Mouse (Mus musculus): ENCODE measurements around the gene Ccdc169. TPM values are rescaled to one million over a fixed set of nuclear protein-coding genes. Genes with fewer than 3 reads are reported as not detected.

Gene Ccdc169
- polyA plus RNA-seq, 1 experiment from 2014 or later: 0.09 TPM

- ATAC-seq: no peak
- Histone ChIP-seq H3K9ac (ENCODE audit: low read depth, low read length) (no peak overlapping the region), H3K27me3 (replicated peaks; ENCODE audit: control insufficient read depth, insufficient read depth, low read length) (no peaks in the 10 kb centered on the region), H3K4me1 (replicated peaks; ENCODE audit: control insufficient read depth, insufficient read depth, low read length) (no peaks in the 10 kb centered on the region), H3K27ac (ENCODE audit: low read depth, low read length) (no peak overlapping the region), H3K4me3 (ENCODE audit: low read depth, low read length) (no peak overlapping the region), H3K4me2 (replicated peaks; ENCODE audit: low read depth) (no peak overlapping the region), H3K36me3 (ENCODE audit: control insufficient read depth, insufficient read depth) (peaks cover 76% of the 10 kb centered on the region), H3K9me3 (ENCODE audit: control insufficient read depth) (no peaks in the 10 kb centered on the region)
- no peak for TF ChIP-seq CTCF (IDR thresholded peaks at IDR 0.05; ENCODE audit: low read depth)
- 87% methylated on average over 4 of the region's 4 CpGs for WGBS
Observed at GRCm38 (mm10) chr3:55129181-55129692, 7.9 kb upstream of the Ccdc169 start.

- 91% methylated on average over 6 of the region's 6 CpGs for WGBS
- no peaks in the 10 kb centered on the region for H3K9me3 ChIP-seq (ENCODE audit: control insufficient read depth)
- peaks cover 68% of the 10 kb centered on the region for H3K36me3 ChIP-seq (ENCODE audit: control insufficient read depth, insufficient read depth)
- no peak overlapping the region for H3K4me2 ChIP-seq (replicated peaks; ENCODE audit: low read depth)
- no peak overlapping the region for H3K9ac ChIP-seq (ENCODE audit: low read depth, low read length)
- no peak for ATAC-seq
- TF ChIP-seq CTCF (IDR thresholded peaks at IDR 0.05; ENCODE audit: low read depth): no peak
- no peak overlapping the region for H3K4me3 ChIP-seq (ENCODE audit: low read depth, low read length)
- H3K27me3 ChIP-seq (replicated peaks; ENCODE audit: control insufficient read depth, insufficient read depth, low read length): no peaks in the 10 kb centered on the region
- no peaks in the 10 kb centered on the region for H3K4me1 ChIP-seq (replicated peaks; ENCODE audit: control insufficient read depth, insufficient read depth, low read length)
- H3K27ac ChIP-seq (ENCODE audit: low read depth, low read length): no peak overlapping the region
Observed at GRCm38 (mm10) chr3:55131576-55132233, 5.4 kb upstream of the Ccdc169 start.

- Histone ChIP-seq H3K4me2 (replicated peaks; ENCODE audit: low read depth) (no peak overlapping the region), H3K27ac (ENCODE audit: low read depth, low read length) (no peak overlapping the region), H3K9ac (ENCODE audit: low read depth, low read length) (no peak overlapping the region), H3K36me3 (ENCODE audit: control insufficient read depth, insufficient read depth) (peaks cover 7% of the 10 kb centered on the region; the same call in 1 of the 2 replicates), H3K4me1 (replicated peaks; ENCODE audit: control insufficient read depth, insufficient read depth, low read length) (no peaks in the 10 kb centered on the region), H3K4me3 (ENCODE audit: low read depth, low read length) (no peak overlapping the region), H3K9me3 (ENCODE audit: control insufficient read depth) (no peaks in the 10 kb centered on the region), H3K27me3 (replicated peaks; ENCODE audit: control insufficient read depth, insufficient read depth, low read length) (no peaks in the 10 kb centered on the region)
- TF ChIP-seq CTCF (IDR thresholded peaks at IDR 0.05; ENCODE audit: low read depth): no peak
- 94% methylated on average over 12 of the region's 12 CpGs for WGBS
- ATAC-seq: no peak
Observed at GRCm38 (mm10) chr3:55139837-55140236, 2.7 kb downstream of the Ccdc169 start.

- Histone ChIP-seq H3K9me3 (ENCODE audit: control insufficient read depth) (no peaks in the 10 kb centered on the region), H3K27ac (ENCODE audit: low read depth, low read length) (no peak overlapping the region), H3K4me3 (ENCODE audit: low read depth, low read length) (no peak overlapping the region), H3K4me1 (replicated peaks; ENCODE audit: control insufficient read depth, insufficient read depth, low read length) (no peaks in the 10 kb centered on the region), H3K27me3 (replicated peaks; ENCODE audit: control insufficient read depth, insufficient read depth, low read length) (no peaks in the 10 kb centered on the region), H3K9ac (ENCODE audit: low read depth, low read length) (no peak overlapping the region), H3K36me3 (ENCODE audit: control insufficient read depth, insufficient read depth) (peaks cover 3% of the 10 kb centered on the region; the same call in 1 of the 2 replicates), H3K4me2 (replicated peaks; ENCODE audit: low read depth) (no peak overlapping the region)
- TF ChIP-seq CTCF (IDR thresholded peaks at IDR 0.05; ENCODE audit: low read depth): no peak
- ATAC-seq: no peak
- 81% methylated on average over 2 of the region's 2 CpGs for WGBS
Observed at GRCm38 (mm10) chr3:55141401-55141800, 4.3 kb downstream of the Ccdc169 start.

- no peak overlapping the region for H3K9ac ChIP-seq (ENCODE audit: low read depth, low read length)
- ATAC-seq: no peak
- no peaks in the 10 kb centered on the region for H3K4me1 ChIP-seq (replicated peaks; ENCODE audit: control insufficient read depth, insufficient read depth, low read length)
- no peaks in the 10 kb centered on the region for H3K27me3 ChIP-seq (replicated peaks; ENCODE audit: control insufficient read depth, insufficient read depth, low read length)
- no peaks in the 10 kb centered on the region for H3K36me3 ChIP-seq (ENCODE audit: control insufficient read depth, insufficient read depth)
- H3K4me2 ChIP-seq (replicated peaks; ENCODE audit: low read depth): no peak overlapping the region
- WGBS: 80% methylated on average over 4 of the region's 4 CpGs
- H3K27ac ChIP-seq (ENCODE audit: low read depth, low read length): no peak overlapping the region
- no peak overlapping the region for H3K4me3 ChIP-seq (ENCODE audit: low read depth, low read length)
- TF ChIP-seq CTCF (IDR thresholded peaks at IDR 0.05; ENCODE audit: low read depth): no peak
- no peaks in the 10 kb centered on the region for H3K9me3 ChIP-seq (ENCODE audit: control insufficient read depth)
Observed at GRCm38 (mm10) chr3:55144916-55145315, 7.8 kb downstream of the Ccdc169 start.

GRCm38 (mm10) chr3:55146441-55146840, 9.3 kb downstream of the Ccdc169 start:
- Histone ChIP-seq H3K27me3 (replicated peaks; ENCODE audit: control insufficient read depth, insufficient read depth, low read length) (no peaks in the 10 kb centered on the region), H3K27ac (ENCODE audit: low read depth, low read length) (no peak overlapping the region), H3K36me3 (ENCODE audit: control insufficient read depth, insufficient read depth) (no peaks in the 10 kb centered on the region), H3K4me2 (replicated peaks; ENCODE audit: low read depth) (no peak overlapping the region), H3K9me3 (ENCODE audit: control insufficient read depth) (no peaks in the 10 kb centered on the region), H3K4me1 (replicated peaks; ENCODE audit: control insufficient read depth, insufficient read depth, low read length) (no peaks in the 10 kb centered on the region), H3K9ac (ENCODE audit: low read depth, low read length) (no peak overlapping the region), H3K4me3 (ENCODE audit: low read depth, low read length) (no peak overlapping the region)
- 75% methylated on average over 6 of the region's 6 CpGs for WGBS
- no peak for ATAC-seq
- no peak for TF ChIP-seq CTCF (IDR thresholded peaks at IDR 0.05; ENCODE audit: low read depth)

All from intestine, postnatal 0 days (tissue).